Mouse (Mus musculus): ENCODE measurements around the gene Atp8a2. TPM values are rescaled to one million over a fixed set of nuclear protein-coding genes. Genes with fewer than 3 reads are reported as not detected.

Atp8a2 gene
- polyA plus RNA-seq, 1 experiment from 2014 or later: 13.0 TPM

- Histone ChIP-seq H3K9me3 (replicated peaks; ENCODE audit: control insufficient read depth, low read length) (no peaks in the 10 kb centered on the region), H3K36me3 (ENCODE audit: control insufficient read depth, insufficient read depth, low read length) (no peaks in the 10 kb centered on the region), H3K4me1 (ENCODE audit: control insufficient read depth, insufficient read depth, low read length) (no peaks in the 10 kb centered on the region), H3K27me3 (replicated peaks; ENCODE audit: control insufficient read depth, insufficient read depth, low read length) (no peaks in the 10 kb centered on the region), H3K4me3 (ENCODE audit: low read depth, low read length) (no peak overlapping the region), H3K9ac (ENCODE audit: low read length) (no peak overlapping the region), H3K27ac (ENCODE audit: low read depth, low read length) (no peak overlapping the region), H3K4me2 (ENCODE audit: low read length) (no peak overlapping the region)
- WGBS: 82% methylated on average over 3 of the region's 3 CpGs
- ATAC-seq (no peak), DNase-seq (ENCODE audit: low spot score) (no peak)
These were observed 397.5 kb downstream of the Atp8a2 start for GRCm38 (mm10) chr14:59799511-59799910.

- H3K4me3 ChIP-seq (ENCODE audit: low read depth, low read length): no peak overlapping the region
- H3K27ac ChIP-seq (ENCODE audit: low read depth, low read length): no peak overlapping the region
- DNase-seq (ENCODE audit: low spot score): no peak
- H3K9ac ChIP-seq (ENCODE audit: low read length): no peak overlapping the region
- ATAC-seq: no peak
- no peaks in the 10 kb centered on the region for H3K27me3 ChIP-seq (replicated peaks; ENCODE audit: control insufficient read depth, insufficient read depth, low read length)
- no peaks in the 10 kb centered on the region; the same call in 1 of the 2 replicates for H3K4me1 ChIP-seq (ENCODE audit: control insufficient read depth, insufficient read depth, low read length)
- no peak overlapping the region for H3K4me2 ChIP-seq (ENCODE audit: low read length)
- WGBS: 42% methylated on average over 10 of the region's 10 CpGs
- no peaks in the 10 kb centered on the region for H3K9me3 ChIP-seq (replicated peaks; ENCODE audit: control insufficient read depth, low read length)
- H3K36me3 ChIP-seq (ENCODE audit: control insufficient read depth, insufficient read depth, low read length): no peaks in the 10 kb centered on the region
These were observed 403.1 kb downstream of the Atp8a2 start for GRCm38 (mm10) chr14:59793841-59794240.

GRCm38 (mm10) chr14:59783348-59784341, 413.3 kb downstream of the Atp8a2 start:
- Histone ChIP-seq H3K4me3 (ENCODE audit: low read depth, low read length) (no peak overlapping the region), H3K4me2 (ENCODE audit: low read length) (no peak overlapping the region), H3K9ac (ENCODE audit: low read length) (no peak overlapping the region), H3K9me3 (replicated peaks; ENCODE audit: control insufficient read depth, low read length) (no peaks in the 10 kb centered on the region), H3K27ac (ENCODE audit: low read depth, low read length) (no peak overlapping the region), H3K36me3 (ENCODE audit: control insufficient read depth, insufficient read depth, low read length) (no peaks in the 10 kb centered on the region), H3K4me1 (ENCODE audit: control insufficient read depth, insufficient read depth, low read length) (no peaks in the 10 kb centered on the region), H3K27me3 (replicated peaks; ENCODE audit: control insufficient read depth, insufficient read depth, low read length) (no peaks in the 10 kb centered on the region)
- 84% methylated on average over 11 of the region's 11 CpGs for WGBS
- ATAC-seq: no peak
- DNase-seq (ENCODE audit: low spot score): no peak

- DNase-seq (ENCODE audit: low spot score) (no peak), ATAC-seq (no peak)
These were observed 416.6 kb downstream of the Atp8a2 start for GRCm38 (mm10) chr14:59780391-59780790.

GRCm38 (mm10) chr14:59762227-59762626, 434.8 kb downstream of the Atp8a2 start:
- no peak overlapping the region for H3K27ac ChIP-seq (ENCODE audit: low read depth, low read length)
- H3K36me3 ChIP-seq (ENCODE audit: control insufficient read depth, insufficient read depth, low read length): no peaks in the 10 kb centered on the region
- H3K4me2 ChIP-seq (ENCODE audit: low read length): no peak overlapping the region
- DNase-seq (ENCODE audit: low spot score) (no peak), ATAC-seq (no peak)
- H3K9me3 ChIP-seq (replicated peaks; ENCODE audit: control insufficient read depth, low read length): no peaks in the 10 kb centered on the region
- WGBS: 8% methylated on average over 3 of the region's 3 CpGs
- no peaks in the 10 kb centered on the region for H3K4me1 ChIP-seq (ENCODE audit: control insufficient read depth, insufficient read depth, low read length)
- H3K4me3 ChIP-seq (ENCODE audit: low read depth, low read length): no peak overlapping the region
- H3K27me3 ChIP-seq (replicated peaks; ENCODE audit: control insufficient read depth, insufficient read depth, low read length): no peaks in the 10 kb centered on the region
- no peak overlapping the region for H3K9ac ChIP-seq (ENCODE audit: low read length)

More at GRCm38 (mm10) chr14:59780391-59780790, 416.6 kb downstream of the Atp8a2 start:
- H3K4me2 ChIP-seq (ENCODE audit: low read length): no peak overlapping the region
- H3K9ac ChIP-seq (ENCODE audit: low read length): no peak overlapping the region
- H3K4me1 ChIP-seq (ENCODE audit: control insufficient read depth, insufficient read depth, low read length): no peaks in the 10 kb centered on the region
- no peak overlapping the region for H3K4me3 ChIP-seq (ENCODE audit: low read depth, low read length)
- no peaks in the 10 kb centered on the region for H3K9me3 ChIP-seq (replicated peaks; ENCODE audit: control insufficient read depth, low read length)
- H3K36me3 ChIP-seq (ENCODE audit: control insufficient read depth, insufficient read depth, low read length): no peaks in the 10 kb centered on the region
- H3K27ac ChIP-seq (ENCODE audit: low read depth, low read length): no peak overlapping the region
- H3K27me3 ChIP-seq (replicated peaks; ENCODE audit: control insufficient read depth, insufficient read depth, low read length): no peaks in the 10 kb centered on the region
- WGBS: 70% methylated on average over 9 of the region's 9 CpGs

GRCm38 (mm10) chr14:59759900-59760493, 437.0 kb downstream of the Atp8a2 start:
- ATAC-seq (no peak), DNase-seq (ENCODE audit: low spot score) (no peak)
- no peaks in the 10 kb centered on the region for H3K4me1 ChIP-seq (ENCODE audit: control insufficient read depth, insufficient read depth, low read length)
- H3K27me3 ChIP-seq (replicated peaks; ENCODE audit: control insufficient read depth, insufficient read depth, low read length): no peaks in the 10 kb centered on the region
- no peak overlapping the region for H3K4me3 ChIP-seq (ENCODE audit: low read depth, low read length)
- 81% methylated on average over 12 of the region's 12 CpGs for WGBS
- no peak overlapping the region for H3K27ac ChIP-seq (ENCODE audit: low read depth, low read length)
- H3K9me3 ChIP-seq (replicated peaks; ENCODE audit: control insufficient read depth, low read length): no peaks in the 10 kb centered on the region
- H3K36me3 ChIP-seq (ENCODE audit: control insufficient read depth, insufficient read depth, low read length): no peaks in the 10 kb centered on the region
- no peak overlapping the region for H3K9ac ChIP-seq (ENCODE audit: low read length)
- H3K4me2 ChIP-seq (ENCODE audit: low read length): no peak overlapping the region

- H3K4me1 ChIP-seq (ENCODE audit: control insufficient read depth, insufficient read depth, low read length): no peaks in the 10 kb centered on the region
- no peaks in the 10 kb centered on the region for H3K9me3 ChIP-seq (replicated peaks; ENCODE audit: control insufficient read depth, low read length)
- no peak overlapping the region for H3K9ac ChIP-seq (ENCODE audit: low read length)
- no peak for ATAC-seq
- H3K36me3 ChIP-seq (ENCODE audit: control insufficient read depth, insufficient read depth, low read length): no peaks in the 10 kb centered on the region
- H3K4me3 ChIP-seq (ENCODE audit: low read depth, low read length): no peak overlapping the region
- H3K27me3 ChIP-seq (replicated peaks; ENCODE audit: control insufficient read depth, insufficient read depth, low read length): no peaks in the 10 kb centered on the region
- no peak for DNase-seq (ENCODE audit: low spot score)
- H3K27ac ChIP-seq (ENCODE audit: low read depth, low read length): no peak overlapping the region
- H3K4me2 ChIP-seq (ENCODE audit: low read length): no peak overlapping the region
- 77% methylated on average over 15 of the region's 15 CpGs for WGBS
These were observed 437.7 kb downstream of the Atp8a2 start for GRCm38 (mm10) chr14:59759196-59759839.

GRCm38 (mm10) chr14:59752401-59752800, 444.6 kb downstream of the Atp8a2 start:
- Histone ChIP-seq H3K36me3 (ENCODE audit: control insufficient read depth, insufficient read depth, low read length) (no peaks in the 10 kb centered on the region), H3K4me1 (ENCODE audit: control insufficient read depth, insufficient read depth, low read length) (no peaks in the 10 kb centered on the region), H3K4me2 (ENCODE audit: low read length) (no peak overlapping the region), H3K9ac (ENCODE audit: low read length) (no peak overlapping the region), H3K4me3 (ENCODE audit: low read depth, low read length) (no peak overlapping the region), H3K27ac (ENCODE audit: low read depth, low read length) (no peak overlapping the region), H3K27me3 (replicated peaks; ENCODE audit: control insufficient read depth, insufficient read depth, low read length) (no peaks in the 10 kb centered on the region), H3K9me3 (replicated peaks; ENCODE audit: control insufficient read depth, low read length) (no peaks in the 10 kb centered on the region)
- ATAC-seq: no peak
- no peak for DNase-seq (ENCODE audit: low spot score)
- 89% methylated on average over 3 of the region's 3 CpGs for WGBS
